Comparison of ENCODE assay signal across 8 mouse cellular contexts in the genomic region with DNA sequence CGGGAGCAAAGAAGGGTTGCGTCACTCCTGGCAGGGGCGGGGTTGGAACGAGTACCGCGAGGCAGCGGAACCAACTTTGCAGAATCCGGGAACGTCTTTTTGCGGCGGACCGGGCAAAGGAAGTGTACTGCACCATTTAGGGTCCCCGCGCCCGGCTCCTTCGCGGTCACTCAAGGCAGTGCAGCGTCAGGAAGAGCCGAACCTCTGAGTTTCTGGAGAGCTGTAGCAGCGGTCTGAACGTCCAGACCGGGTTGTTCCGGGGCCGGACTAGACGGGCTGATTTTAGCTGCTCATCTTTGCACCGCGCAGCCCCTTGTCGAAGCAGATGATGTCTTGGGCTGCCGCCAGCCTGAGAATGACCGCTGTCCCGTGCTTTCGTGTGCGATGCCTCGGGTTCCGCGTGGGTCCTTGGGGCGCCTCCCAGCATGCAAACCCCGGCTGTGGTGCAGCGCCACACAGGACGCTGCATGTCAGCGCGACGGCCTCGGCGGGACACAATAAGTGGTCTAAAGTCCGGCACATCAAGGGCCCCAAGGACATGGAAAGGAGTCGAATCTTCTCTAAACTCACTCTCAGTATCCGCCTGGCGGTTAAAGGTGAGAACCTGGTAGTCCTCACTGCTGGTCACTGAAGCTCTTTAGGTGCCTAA. TPM values are rescaled to one million over a fixed set of nuclear protein-coding genes. Genes with fewer than 3 reads are reported as not detected.
DNase-seq lines count a peak whose midpoint lies in the region; ATAC-seq and TF ChIP-seq lines count a peak whose summit lies in the region.

TSS of gene Taco1 (plus strand) at position 139 of the 649 bp plus-strand sequence.

- H3K4me1 ChIP-seq in bone marrow macrophage, adult 2 months (ENCODE audit: control insufficient read depth, insufficient read depth, low read length), result peaks cover 14% of the 10 kb centered on the region
- peaks cover 3% of the 10 kb centered on the region; the same call in 1 of the 2 replicates for H3K4me1 ChIP-seq in embryonic fibroblast, embryonic 13.5 days (ENCODE audit: control insufficient read depth, insufficient read depth, low read length)
- H3K4me1 ChIP-seq in kidney, embryonic 14.5 days (ENCODE audit: control insufficient read depth, insufficient read depth, low read length), result 0 out of 2 replicates have a peak, but pooled peaks cover 6% of the 10 kb centered on the region
- peaks cover 13% of the 10 kb centered on the region for H3K4me1 ChIP-seq in limb, embryonic 15.5 days

- H3K36me3 ChIP-seq in kidney, embryonic 14.5 days (ENCODE audit: control insufficient read depth, insufficient read depth, low read length), result peaks cover 9% of the 10 kb centered on the region
- peaks cover 7% of the 10 kb centered on the region; the same call in 1 of the 2 replicates for H3K36me3 ChIP-seq in limb, embryonic 15.5 days

- H3K4me2 ChIP-seq in kidney, embryonic 14.5 days (replicated peaks; ENCODE audit: low read depth, low read length), result peak within 1 kb of the TSS; percentile 90
- H3K4me2 ChIP-seq in limb, embryonic 15.5 days, result peak within 1 kb of the TSS; percentile 80

- TF ChIP-seq POLR2A in bone marrow macrophage, adult 2 months (IDR thresholded peaks at IDR 0.05; ENCODE audit: borderline replicate concordance, low read depth, low read length), result no peak
- TF ChIP-seq POLR2A in embryonic fibroblast, embryonic 13.5 days (IDR thresholded peaks at IDR 0.05; ENCODE audit: low read depth, low read length), result peak; percentile 82

- under 1% methylated on average over 49 of the region's 49 CpGs for WGBS in kidney, embryonic 14.5 days
- under 1% methylated on average over 49 of the region's 49 CpGs for WGBS in limb, embryonic 15.5 days

- no peak for TF ChIP-seq CTCF in bone marrow macrophage, adult 2 months (IDR thresholded peaks at IDR 0.05; ENCODE audit: low read depth, low read length)
- TF ChIP-seq CTCF in embryonic fibroblast, embryonic 13.5 days (IDR thresholded peaks at IDR 0.05; ENCODE audit: borderline replicate concordance, insufficient read depth, low read length), result no peak

- DNase-seq in A20 (ENCODE audit: low read depth, low spot score), result peak; percentile 96
- peak; percentile 90 to 94 for DNase-seq in heart, adult 9 months (ENCODE audit: low spot score in 2 of 2)
- DNase-seq in monocyte, adult 2 months (ENCODE audit: low read depth in 1 of 2, low spot score in 2 of 2), result peak; percentile 86 to 90
- peak; percentile 87 to 89 for DNase-seq in spleen, postnatal 36 days (ENCODE audit: low spot score in 2 of 2)

- no peaks in the 10 kb centered on the region for H3K27me3 ChIP-seq in kidney, embryonic 14.5 days (ENCODE audit: control insufficient read depth, insufficient read depth, low read length)
- H3K27me3 ChIP-seq in limb, embryonic 15.5 days, result no peaks in the 10 kb centered on the region

- H3K27ac ChIP-seq in bone marrow macrophage, adult 2 months (ENCODE audit: insufficient read depth, low read depth, low read length), result peak within 1 kb of the TSS; percentile 70
- peak within 1 kb of the TSS; percentile 43 for H3K27ac ChIP-seq in embryonic fibroblast, embryonic 13.5 days (ENCODE audit: insufficient read depth, low read length)
- H3K27ac ChIP-seq in kidney, embryonic 14.5 days (ENCODE audit: low read depth, low read length), result peak within 1 kb of the TSS; percentile 88
- peak within 1 kb of the TSS; percentile 85 for H3K27ac ChIP-seq in limb, embryonic 15.5 days

- peak within 1 kb of the TSS; percentile 86 for H3K9ac ChIP-seq in kidney, embryonic 14.5 days (ENCODE audit: low read depth, low read length)
- H3K9ac ChIP-seq in limb, embryonic 15.5 days, result peak within 1 kb of the TSS; percentile 64

- peak within 1 kb of the TSS; percentile 92 for H3K4me3 ChIP-seq in bone marrow macrophage, adult 2 months (ENCODE audit: insufficient read depth, low read length)
- H3K4me3 ChIP-seq in embryonic fibroblast, embryonic 13.5 days (ENCODE audit: insufficient read depth, low read length), result peak within 1 kb of the TSS; percentile 79
- H3K4me3 ChIP-seq in kidney, embryonic 14.5 days (ENCODE audit: low read length), result peak within 1 kb of the TSS; percentile 91
- H3K4me3 ChIP-seq in limb, embryonic 15.5 days, result peak within 1 kb of the TSS; percentile 67

- H3K9me3 ChIP-seq in kidney, embryonic 14.5 days (ENCODE audit: control insufficient read depth, low read length), result no peaks in the 10 kb centered on the region
- H3K9me3 ChIP-seq in limb, embryonic 15.5 days, result no peaks in the 10 kb centered on the region

- ATAC-seq in kidney, embryonic 14.5 days (ENCODE audit: low FRiP score, low TSS enrichment), result peak; percentile 96
- peak; percentile 92 for ATAC-seq in limb, embryonic 15.5 days (ENCODE audit: insufficient number of reproducible peaks, low FRiP score, low TSS enrichment, low read depth)

RNA-seq across cellular contexts. Expression of gene Taco1, which starts in this region (rescaled TPM):
- 7.2 and 7.6 TPM in 2 replicates for polyA plus RNA-seq in bone marrow macrophage, adult 2 months (2012; ENCODE audit: insufficient read depth, insufficient read length, missing spikeins)
- 9.5 and 10.3 TPM in 2 replicates for polyA plus RNA-seq in embryonic fibroblast, embryonic 13.5 days (2011; ENCODE audit: insufficient read length, low read depth, missing spikeins)
- polyA plus RNA-seq in kidney, embryonic 14.5 days (2014; fragmentation: Nextera tagmentation; extraction: Ambion mirVana), result 10.3 and 11.3 TPM in 2 replicates
- polyA plus RNA-seq in limb, embryonic 15.5 days (2015; fragmentation: Nextera tagmentation; extraction: Ambion mirVana), result 8.3 and 10.1 TPM in 2 replicates

Comparison
In these comparisons a context has a peak if more than half of its experiments do, and no peak if none do; other contexts are left out.
1. Peak in every context shown above with its lines: DNase-seq, ATAC-seq, H3K4me3 ChIP-seq and H3K27ac ChIP-seq.